Mouse (Mus musculus) urinary bladder, adult 18-20 months (tissue): ENCODE data around the gene Stab1.

ENCODE experiments used
- DNase-seq, 2 experiments: peaks; one replicate each; pipeline ENCODE4 v3.0.0; 2022; ENCODE audit warnings: low spot score in 2 of 2, mixed read lengths in 2 of 2

Stab1 gene

GRCm38 (mm10) chr14:31194891-31195513 is 26.6 kb upstream of the Stab1 start:
- DNase-seq: peak in 1 of 2 experiments; percentile 79

- no peak for DNase-seq
These were observed 26.0 kb upstream of the Stab1 start for GRCm38 (mm10) chr14:31194441-31194840.

GRCm38 (mm10) chr14:31193791-31194190 is 25.4 kb upstream of the Stab1 start:
- DNase-seq: no peak

- no peak for DNase-seq
These were observed 23.5 kb upstream of the Stab1 start for GRCm38 (mm10) chr14:31191936-31192335.

- DNase-seq: no peak
These were observed 20.9 kb upstream of the Stab1 start for GRCm38 (mm10) chr14:31189348-31189747.

- peak in 1 of 2 experiments; percentile 31 for DNase-seq
These were observed 20.3 kb upstream of the Stab1 start for GRCm38 (mm10) chr14:31188771-31189181.

- DNase-seq: no peak
These were observed 18.2 kb upstream of the Stab1 start for GRCm38 (mm10) chr14:31186656-31187055.

GRCm38 (mm10) chr14:31184195-31184594 is 15.8 kb upstream of the Stab1 start:
- no peak for DNase-seq

GRCm38 (mm10) chr14:31183541-31183940 is 15.1 kb upstream of the Stab1 start:
- DNase-seq: no peak

- DNase-seq: no peak
These were observed 14.4 kb upstream of the Stab1 start for GRCm38 (mm10) chr14:31182786-31183290.

GRCm38 (mm10) chr14:31181512-31181911 is 13.1 kb upstream of the Stab1 start:
- DNase-seq: no peak

GRCm38 (mm10) chr14:31179677-31180365 is 11.4 kb upstream of the Stab1 start:
- no peak for DNase-seq

- no peak for DNase-seq
These were observed 9.3 kb upstream of the Stab1 start for GRCm38 (mm10) chr14:31177715-31178114.

- DNase-seq: no peak
These were observed 8.8 kb upstream of the Stab1 start for GRCm38 (mm10) chr14:31177287-31177686.

- DNase-seq: no peak
These were observed 5.1 kb upstream of the Stab1 start for GRCm38 (mm10) chr14:31173537-31173936.

GRCm38 (mm10) chr14:31172781-31173455 is 4.5 kb upstream of the Stab1 start:
- DNase-seq: no peak

- no peak for DNase-seq
These were observed 3.4 kb upstream of the Stab1 start for GRCm38 (mm10) chr14:31171821-31172220.

GRCm38 (mm10) chr14:31171386-31171785 is 2.9 kb upstream of the Stab1 start:
- no peak for DNase-seq

- no peak for DNase-seq
These were observed 2.5 kb upstream of the Stab1 start for GRCm38 (mm10) chr14:31170963-31171362.

GRCm38 (mm10) chr14:31169508-31169907 is 1.1 kb upstream of the Stab1 start:
- no peak for DNase-seq

GRCm38 (mm10) chr14:31166827-31167226 is 1.6 kb downstream of the Stab1 start:
- no peak for DNase-seq

GRCm38 (mm10) chr14:31165991-31166630 is 2.3 kb downstream of the Stab1 start:
- DNase-seq: no peak
